In the genomic region with DNA sequence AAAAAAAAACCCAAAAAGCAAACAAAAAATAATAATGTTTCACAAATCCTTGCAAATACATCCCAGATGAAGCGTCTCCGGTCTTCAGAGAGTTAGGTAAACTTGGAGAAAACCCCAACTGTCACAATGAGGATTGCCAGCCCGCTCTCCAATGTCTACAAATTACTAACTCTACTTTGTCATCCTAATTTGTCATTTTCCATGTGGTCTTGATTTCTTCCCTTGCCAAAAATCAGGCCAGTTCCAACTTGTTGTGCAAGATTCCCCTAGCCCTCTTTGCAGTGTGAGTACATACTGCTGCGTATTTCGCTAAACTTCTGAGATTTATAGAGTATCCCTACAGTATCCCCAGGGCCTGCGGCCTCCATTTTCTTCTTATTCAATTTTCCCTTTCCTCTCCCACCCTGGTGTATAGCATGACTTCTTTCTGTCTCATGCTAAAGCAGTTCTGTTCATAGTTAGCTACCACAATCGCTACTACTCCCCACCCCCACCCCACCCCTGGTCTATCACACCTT, we compare ENCODE assay signal across 18 mouse cellular contexts. TPM values are rescaled to one million over a fixed set of nuclear protein-coding genes. Genes with fewer than 3 reads are reported as not detected.
"Had no signal": no experiment of that assay in that cellular context is flagged by ENCODE, and none has a peak within 500 bp of the region (broad histone marks: within the 10 kb centered on the region; RNA-seq: fewer than 3 reads in every experiment).

No protein-coding gene starts in this region.

- H3K4me1 ChIP-seq: limb, embryonic 15.5 days; midbrain, embryonic 13.5 days had no signal

- H3K4me2 ChIP-seq: limb, embryonic 15.5 days; liver, embryonic 13.5 days had no signal

- DNase-seq: liver, embryonic 13.5 days; liver, postnatal 0 days; right cerebral cortex, postnatal 14 days; thymus, adult 18-20 months; thymus, postnatal 14 days had no signal

- H3K9ac ChIP-seq: kidney, embryonic 15.5 days; limb, embryonic 15.5 days; liver, embryonic 13.5 days; liver, postnatal 0 days; midbrain, embryonic 13.5 days had no signal

- H3K27ac ChIP-seq: kidney, embryonic 15.5 days; limb, embryonic 15.5 days; liver, embryonic 13.5 days; midbrain, embryonic 13.5 days had no signal

- H3K36me3 ChIP-seq: kidney, embryonic 15.5 days; limb, embryonic 15.5 days; liver, embryonic 13.5 days; midbrain, embryonic 13.5 days had no signal

- H3K9me3 ChIP-seq: kidney, embryonic 15.5 days; limb, embryonic 15.5 days; liver, embryonic 13.5 days; midbrain, embryonic 13.5 days had no signal

- H3K4me3 ChIP-seq: kidney, embryonic 15.5 days; limb, embryonic 15.5 days; liver, embryonic 13.5 days; midbrain, embryonic 13.5 days had no signal

- ATAC-seq: liver, postnatal 0 days had no signal

RNA-seq across cellular contexts. Expression of gene AU015836, which starts 43.3 kb away (rescaled TPM):
- total RNA-seq: layer of hippocampus, adult 8-10 months; layer of hippocampus, postnatal 25 days; left cerebral cortex, adult 8-10 months; left cerebral cortex, postnatal 25 days; megakaryocyte progenitor cell, adult 5-6 weeks; midbrain, postnatal 0 days had no signal
- polyA plus RNA-seq: kidney, embryonic 15.5 days; large intestine, adult 2 months; liver, postnatal 0 days; midbrain, embryonic 13.5 days; midbrain, postnatal 0 days; neural tube, embryonic 14.5 days; small intestine, adult 2 months; urinary bladder, adult 2 months had no signal
